ENCODE assay signal across 8 mouse cellular contexts in the genomic region with DNA sequence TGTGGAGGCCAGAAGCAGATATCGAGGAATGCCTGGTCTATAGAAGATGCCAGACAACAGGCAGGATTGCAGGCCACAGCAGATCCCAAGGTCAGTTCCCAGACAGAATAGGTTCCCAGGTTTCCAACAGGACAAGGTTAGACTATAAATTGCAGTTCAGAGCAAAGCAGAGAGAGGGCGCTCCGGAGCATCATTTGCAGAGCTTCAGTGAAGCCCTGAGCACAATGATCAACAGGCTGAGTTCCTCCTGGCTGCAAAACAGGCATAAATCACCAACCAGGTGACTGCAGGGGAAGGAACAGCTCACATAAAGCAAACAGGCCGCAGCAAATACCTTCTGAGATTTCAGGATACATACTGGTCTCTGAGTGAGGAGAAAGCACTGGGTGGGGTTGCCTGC.
DNase-seq lines count a peak whose midpoint lies in the region; ATAC-seq and TF ChIP-seq lines count a peak whose summit lies in the region.

No protein-coding gene starts in this region.

- H3K4me2 ChIP-seq in heart, embryonic 12.5 days: no peak overlapping the region
- no peak overlapping the region for H3K4me2 ChIP-seq in intestine, embryonic 15.5 days (replicated peaks)

- H3K4me1 ChIP-seq in heart, embryonic 12.5 days (replicated peaks): peaks cover 15% of the 10 kb centered on the region
- no peaks in the 10 kb centered on the region for H3K4me1 ChIP-seq in intestine, embryonic 15.5 days (replicated peaks)

- WGBS in heart, embryonic 12.5 days: 29% methylated on average over 4 of the region's 4 CpGs
- WGBS in intestine, embryonic 15.5 days: 21% methylated on average over 4 of the region's 4 CpGs

- intact Hi-C loops in left cerebral cortex, postnatal 25 days (cut with DNase I): loop anchor here (5.0 kb wide), 2 partner anchors 55 to 95 kb away; no protein-coding TSS in a partner anchor

- H3K4me3 ChIP-seq in heart, embryonic 12.5 days: no peak overlapping the region
- H3K4me3 ChIP-seq in intestine, embryonic 15.5 days (replicated peaks): no peak overlapping the region

- peaks cover 4% of the 10 kb centered on the region; the same call in 1 of the 2 replicates for H3K27me3 ChIP-seq in heart, embryonic 12.5 days (replicated peaks)
- no peaks in the 10 kb centered on the region for H3K27me3 ChIP-seq in intestine, embryonic 15.5 days (replicated peaks)

- peak; percentile 92 for DNase-seq in heart, adult 11 months
- DNase-seq in brain, embryonic 14.5 days (ENCODE audit: low read depth): peak; percentile 64
- DNase-seq in frontal cortex, adult 2 months (ENCODE audit: extremely low spot score in 1 of 2, low spot score in 1 of 2): peak; percentile 34 to 93
- DNase-seq in left cerebral cortex, postnatal 25 days (ENCODE audit: low spot score in 2 of 2): peak; percentile 75 to 78
- DNase-seq in testis, postnatal 14 days (ENCODE audit: low spot score): peak; percentile 37

- ATAC-seq in heart, embryonic 12.5 days (ENCODE audit: insufficient number of reproducible peaks, low FRiP score): no peak
- 0 out of 2 replicates have a peak, but pooled peaks have one; percentile 4 for ATAC-seq in intestine, embryonic 15.5 days
- ATAC-seq in neutrophil, adult 5-6 weeks (ENCODE audit: extremely low read depth, insufficient number of reproducible peaks, low FRiP score, poor library complexity, severe bottlenecking): peak; percentile 53; the same call in 1 of the 2 replicates

- TF ChIP-seq POLR2A in brain, embryonic 14.5 days (IDR thresholded peaks at IDR 0.05; ENCODE audit: borderline replicate concordance, extremely low read depth, insufficient read depth, insufficient read length, poor library complexity, severe bottlenecking): no peak

- TF ChIP-seq CTCF in brain, embryonic 14.5 days (IDR thresholded peaks at IDR 0.05; ENCODE audit: borderline replicate concordance, extremely low read depth, insufficient read depth, insufficient read length): peak; percentile 75

- no peaks in the 10 kb centered on the region for H3K9me3 ChIP-seq in heart, embryonic 12.5 days (replicated peaks)
- H3K9me3 ChIP-seq in intestine, embryonic 15.5 days: no peaks in the 10 kb centered on the region

- no peak overlapping the region for H3K27ac ChIP-seq in heart, embryonic 12.5 days (ENCODE audit: poor library complexity, severe bottlenecking)
- no peak overlapping the region for H3K27ac ChIP-seq in intestine, embryonic 15.5 days

- H3K9ac ChIP-seq in heart, embryonic 12.5 days: no peak overlapping the region
- H3K9ac ChIP-seq in intestine, embryonic 15.5 days: no peak overlapping the region

- H3K36me3 ChIP-seq in heart, embryonic 12.5 days: peaks cover 10% of the 10 kb centered on the region
- H3K36me3 ChIP-seq in intestine, embryonic 15.5 days: no peaks in the 10 kb centered on the region

Comparison
In these comparisons a context has a peak if more than half of its experiments do, and no peak if none do; other contexts are left out.
1. DNase-seq: peak in every context shown above with its lines; median percentile 92 in heart, adult 11 months; 76 in left cerebral cortex, postnatal 25 days; 64 in brain, embryonic 14.5 days; 64 in frontal cortex, adult 2 months; 37 in testis, postnatal 14 days.